Mouse (Mus musculus) heart, adult 8-10 months (tissue): ENCODE measurements around the gene Ucp3. TPM values are rescaled to one million over a fixed set of nuclear protein-coding genes. Genes with fewer than 3 reads are reported as not detected.
A peak's percentile ranks its signal among the peaks of the same experiment; 100 is the strongest.
"Not testable (repeated sequence)": the region's sequence is repeated elsewhere in the genome, so short reads cannot be mapped to it uniquely, and the experiment has no call there.

Source experiments
- DNase-seq: peaks from one replicate; pipeline ENCODE4 v3.0.0; 2022; ENCODE audit warnings: low spot score
- total RNA-seq, 4 experiments: library from RNA; stranded (reverse); gene quantifications; 2 replicates each; pipeline ENCODE4 v1.2.4; 2022

The Ucp3 gene
- total RNA-seq, 4 experiments from 2014 or later = 20.7 to 55.8 (median 48.5) TPM

GRCm38 (mm10) chr7:100473846-100474454 lies 1.2 kb downstream of the Ucp3 start:
- DNase-seq = no peak

GRCm38 (mm10) chr7:100474680-100475079 lies 1.9 kb downstream of the Ucp3 start:
- peak; percentile 32 for DNase-seq

- no peak for DNase-seq
Measured at GRCm38 (mm10) chr7:100479100-100479822, 6.5 kb downstream of the Ucp3 start.

GRCm38 (mm10) chr7:100479823-100480164 lies 7.0 kb downstream of the Ucp3 start:
- no peak for DNase-seq

GRCm38 (mm10) chr7:100480175-100480574 lies 7.4 kb downstream of the Ucp3 start:
- no peak for DNase-seq

GRCm38 (mm10) chr7:100482046-100482445 lies 9.3 kb downstream of the Ucp3 start:
- not testable (repeated sequence) for DNase-seq

GRCm38 (mm10) chr7:100484493-100484892 lies 11.7 kb downstream of the Ucp3 start:
- DNase-seq = no peak

- no peak for DNase-seq
Measured at GRCm38 (mm10) chr7:100487301-100487700, 14.5 kb downstream of the Ucp3 start.

- no peak for DNase-seq
Measured at GRCm38 (mm10) chr7:100488474-100489048, 15.8 kb downstream of the Ucp3 start.

GRCm38 (mm10) chr7:100492391-100493116 lies 19.8 kb downstream of the Ucp3 start:
- DNase-seq = no peak

- DNase-seq = peak; percentile 87
Measured at GRCm38 (mm10) chr7:100493117-100493483, 20.3 kb downstream of the Ucp3 start, which contains the start of gene Ucp2. Ucp2 (plus strand) TSS chr7:100493337.

- peak; percentile 56 for DNase-seq
Measured at GRCm38 (mm10) chr7:100493484-100494414, 21.0 kb downstream of the Ucp3 start.

GRCm38 (mm10) chr7:100494415-100494831 lies 21.6 kb downstream of the Ucp3 start:
- DNase-seq = no peak

GRCm38 (mm10) chr7:100495042-100495441 lies 22.3 kb downstream of the Ucp3 start:
- no peak for DNase-seq

GRCm38 (mm10) chr7:100495581-100496251 lies 22.9 kb downstream of the Ucp3 start:
- peak; percentile 83 for DNase-seq

GRCm38 (mm10) chr7:100496371-100496770 lies 23.6 kb downstream of the Ucp3 start:
- no peak for DNase-seq

GRCm38 (mm10) chr7:100496791-100497190 lies 24.0 kb downstream of the Ucp3 start:
- no peak for DNase-seq

- no peak for DNase-seq
Measured at GRCm38 (mm10) chr7:100497402-100497801, 24.6 kb downstream of the Ucp3 start.

GRCm38 (mm10) chr7:100497982-100498381 lies 25.2 kb downstream of the Ucp3 start:
- no peak for DNase-seq

- DNase-seq = no peak
Measured at GRCm38 (mm10) chr7:100499465-100499864, 26.7 kb downstream of the Ucp3 start.
